Mouse (Mus musculus): Measurements from ENCODE around the gene E2f2. TPM values are rescaled to one million over a fixed set of nuclear protein-coding genes. Genes with fewer than 3 reads are reported as not detected.

E2f2 gene
- polyA plus RNA-seq, 1 experiment from 2014 or later: 5.7 TPM

DNA sequence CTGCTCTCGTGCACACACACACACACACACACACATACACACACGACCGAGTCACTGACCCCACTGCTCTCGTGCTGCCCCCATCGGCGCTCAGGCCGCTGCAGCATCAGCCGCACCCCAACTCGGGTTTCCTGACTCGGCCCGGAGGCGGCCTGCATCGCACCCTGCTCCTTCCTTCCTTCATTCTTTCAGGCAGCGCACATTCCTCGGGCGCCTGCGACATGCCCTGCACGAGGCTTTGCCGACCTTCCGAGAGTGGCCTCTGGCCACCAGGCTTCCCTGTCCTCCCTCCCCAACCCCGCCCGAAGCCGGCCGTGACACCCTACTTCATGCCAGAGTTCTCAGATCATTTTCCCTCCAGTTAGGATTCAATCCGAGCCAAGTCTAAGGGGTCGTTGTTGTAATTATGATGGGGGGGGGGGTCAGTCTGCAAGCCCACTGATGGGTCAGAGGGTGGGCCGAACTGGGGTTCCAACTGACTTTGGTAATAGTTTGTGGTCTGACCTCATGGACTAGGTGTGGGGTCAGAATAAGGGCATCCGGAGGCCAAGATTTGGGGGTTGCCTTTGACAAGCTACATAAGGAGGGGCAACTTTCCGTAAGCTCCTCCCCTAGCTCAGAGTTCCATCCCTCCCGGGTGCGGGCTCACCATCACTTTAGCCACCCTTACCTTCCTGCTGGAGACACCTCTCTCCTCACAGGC is 23.7 kb upstream of the E2f2 start:
- peaks cover 20% of the 10 kb centered on the region for H3K4me1 ChIP-seq (ENCODE audit: control insufficient read depth, insufficient read depth, low read length)
- H3K4me3 ChIP-seq (ENCODE audit: low read length): no peak overlapping the region; the same call in 1 of the 2 replicates
- no peaks in the 10 kb centered on the region for H3K27me3 ChIP-seq (ENCODE audit: control insufficient read depth, insufficient read depth, low read length)
- H3K9ac ChIP-seq (ENCODE audit: low read depth, low read length): peak overlapping the region; percentile 48; the same call in 1 of the 2 replicates
- no peaks in the 10 kb centered on the region for H3K9me3 ChIP-seq (ENCODE audit: control insufficient read depth, low read length)
- WGBS: 4% methylated on average over 30 of the region's 31 CpGs
- H3K4me2 ChIP-seq (replicated peaks; ENCODE audit: low read depth, low read length): peak overlapping the region; percentile 47
- ATAC-seq (ENCODE audit: low FRiP score, low TSS enrichment): peak; percentile 3; the same call in 1 of the 2 replicates
- H3K27ac ChIP-seq (ENCODE audit: low read depth, low read length): peak overlapping the region; percentile 100
- peaks cover 12% of the 10 kb centered on the region; the same call in 1 of the 2 replicates for H3K36me3 ChIP-seq (ENCODE audit: control insufficient read depth, insufficient read depth, low read length)

- Histone ChIP-seq H3K36me3 (ENCODE audit: control insufficient read depth, insufficient read depth, low read length) (peaks cover 12% of the 10 kb centered on the region; the same call in 1 of the 2 replicates), H3K27ac (ENCODE audit: low read depth, low read length) (peak overlapping the region; percentile 100), H3K27me3 (ENCODE audit: control insufficient read depth, insufficient read depth, low read length) (no peaks in the 10 kb centered on the region), H3K9me3 (ENCODE audit: control insufficient read depth, low read length) (no peaks in the 10 kb centered on the region), H3K4me3 (ENCODE audit: low read length) (no peak overlapping the region), H3K4me2 (replicated peaks; ENCODE audit: low read depth, low read length) (no peak overlapping the region), H3K9ac (ENCODE audit: low read depth, low read length) (no peak overlapping the region), H3K4me1 (ENCODE audit: control insufficient read depth, insufficient read depth, low read length) (peaks cover 20% of the 10 kb centered on the region)
- ATAC-seq (ENCODE audit: low FRiP score, low TSS enrichment): no peak
- WGBS: 76% methylated on average over 2 of the region's 2 CpGs
Measured at GRCm38 (mm10) chr4:136149045-136149379, 23.2 kb upstream of the E2f2 start.

- no peak overlapping the region for H3K9ac ChIP-seq (ENCODE audit: low read depth, low read length)
- H3K9me3 ChIP-seq (ENCODE audit: control insufficient read depth, low read length): no peaks in the 10 kb centered on the region
- no peak overlapping the region for H3K4me3 ChIP-seq (ENCODE audit: low read length)
- H3K4me1 ChIP-seq (ENCODE audit: control insufficient read depth, insufficient read depth, low read length): peaks cover 20% of the 10 kb centered on the region
- H3K27me3 ChIP-seq (ENCODE audit: control insufficient read depth, insufficient read depth, low read length): no peaks in the 10 kb centered on the region
- peaks cover 12% of the 10 kb centered on the region; the same call in 1 of the 2 replicates for H3K36me3 ChIP-seq (ENCODE audit: control insufficient read depth, insufficient read depth, low read length)
- no peak overlapping the region for H3K27ac ChIP-seq (ENCODE audit: low read depth, low read length)
- ATAC-seq (ENCODE audit: low FRiP score, low TSS enrichment): no peak
- WGBS: 47% methylated on average over 3 of the region's 3 CpGs
- no peak overlapping the region for H3K4me2 ChIP-seq (replicated peaks; ENCODE audit: low read depth, low read length)
Measured at GRCm38 (mm10) chr4:136149734-136150133, 22.5 kb upstream of the E2f2 start.

DNA sequence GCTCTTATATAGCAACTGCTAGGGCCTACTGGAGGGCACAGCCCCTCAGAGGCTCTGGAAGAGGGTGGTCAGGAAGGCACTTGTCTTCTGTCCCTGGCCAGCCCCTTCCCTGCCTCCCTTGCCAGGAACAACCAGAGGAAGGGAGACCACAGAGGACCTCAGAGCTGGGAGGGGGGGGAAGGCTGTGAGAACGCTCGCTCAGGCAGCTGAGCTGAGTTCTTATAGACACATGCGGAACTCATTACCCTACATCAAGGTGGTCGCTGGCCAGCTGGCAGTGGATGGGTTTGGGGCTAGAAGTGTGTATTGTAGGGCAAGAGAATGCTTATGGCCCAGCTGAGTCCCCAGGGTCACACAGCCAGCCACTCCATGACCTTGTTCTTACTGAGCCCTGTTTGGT is 21.6 kb upstream of the E2f2 start:
- Histone ChIP-seq H3K9ac (ENCODE audit: low read depth, low read length) (no peak overlapping the region), H3K9me3 (ENCODE audit: control insufficient read depth, low read length) (no peaks in the 10 kb centered on the region), H3K4me3 (ENCODE audit: low read length) (no peak overlapping the region), H3K36me3 (ENCODE audit: control insufficient read depth, insufficient read depth, low read length) (peaks cover 4% of the 10 kb centered on the region; the same call in 1 of the 2 replicates), H3K4me1 (ENCODE audit: control insufficient read depth, insufficient read depth, low read length) (peaks cover 20% of the 10 kb centered on the region), H3K27me3 (ENCODE audit: control insufficient read depth, insufficient read depth, low read length) (no peaks in the 10 kb centered on the region), H3K27ac (ENCODE audit: low read depth, low read length) (no peak overlapping the region), H3K4me2 (replicated peaks; ENCODE audit: low read depth, low read length) (no peak overlapping the region)
- WGBS: 72% methylated on average over 4 of the region's 4 CpGs
- no peak for ATAC-seq (ENCODE audit: low FRiP score, low TSS enrichment)

DNA sequence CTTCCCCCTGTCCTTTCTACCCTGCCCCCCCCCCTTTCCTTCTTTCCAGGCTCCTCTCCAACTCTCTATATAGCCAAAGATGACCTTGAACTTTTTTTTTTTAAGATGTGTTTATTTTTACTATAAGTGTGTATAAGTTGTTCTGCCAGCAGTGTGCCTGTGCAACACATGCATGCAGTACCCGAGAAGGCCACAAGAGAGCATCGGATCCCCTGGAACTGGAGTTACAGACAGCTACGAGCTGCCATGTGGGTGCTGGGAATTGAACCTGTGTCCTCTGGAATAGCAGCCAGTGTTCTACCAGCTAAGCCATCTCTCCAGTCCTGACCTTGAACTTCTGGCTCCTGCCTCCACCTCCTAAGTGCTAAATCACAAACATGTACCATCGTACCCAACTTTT is 19.4 kb upstream of the E2f2 start:
- 94% methylated on average over 4 of the region's 4 CpGs for WGBS
- H3K4me1 ChIP-seq (ENCODE audit: control insufficient read depth, insufficient read depth, low read length): peaks cover 9% of the 10 kb centered on the region
- no peaks in the 10 kb centered on the region for H3K27me3 ChIP-seq (ENCODE audit: control insufficient read depth, insufficient read depth, low read length)
- no peaks in the 10 kb centered on the region for H3K9me3 ChIP-seq (ENCODE audit: control insufficient read depth, low read length)
- H3K4me3 ChIP-seq (ENCODE audit: low read length): no peak overlapping the region
- H3K9ac ChIP-seq (ENCODE audit: low read depth, low read length): no peak overlapping the region
- H3K4me2 ChIP-seq (replicated peaks; ENCODE audit: low read depth, low read length): no peak overlapping the region
- H3K27ac ChIP-seq (ENCODE audit: low read depth, low read length): no peak overlapping the region
- H3K36me3 ChIP-seq (ENCODE audit: control insufficient read depth, insufficient read depth, low read length): no peaks in the 10 kb centered on the region
- ATAC-seq (ENCODE audit: low FRiP score, low TSS enrichment): no peak

- no peak overlapping the region for H3K9ac ChIP-seq (ENCODE audit: low read depth, low read length)
- ATAC-seq (ENCODE audit: low FRiP score, low TSS enrichment): no peak
- no peak overlapping the region for H3K4me3 ChIP-seq (ENCODE audit: low read length)
- H3K27me3 ChIP-seq (ENCODE audit: control insufficient read depth, insufficient read depth, low read length): no peaks in the 10 kb centered on the region
- H3K27ac ChIP-seq (ENCODE audit: low read depth, low read length): no peak overlapping the region
- H3K9me3 ChIP-seq (ENCODE audit: control insufficient read depth, low read length): no peaks in the 10 kb centered on the region
- no peaks in the 10 kb centered on the region for H3K36me3 ChIP-seq (ENCODE audit: control insufficient read depth, insufficient read depth, low read length)
- no peaks in the 10 kb centered on the region for H3K4me1 ChIP-seq (ENCODE audit: control insufficient read depth, insufficient read depth, low read length)
- WGBS: 68% methylated on average over 9 of the region's 9 CpGs
- H3K4me2 ChIP-seq (replicated peaks; ENCODE audit: low read depth, low read length): no peak overlapping the region
Measured at GRCm38 (mm10) chr4:136154462-136154861, 17.7 kb upstream of the E2f2 start.

GRCm38 (mm10) chr4:136158498-136158897 is 13.7 kb upstream of the E2f2 start:
- Histone ChIP-seq H3K27ac (ENCODE audit: low read depth, low read length) (no peak overlapping the region), H3K4me2 (replicated peaks; ENCODE audit: low read depth, low read length) (no peak overlapping the region), H3K27me3 (ENCODE audit: control insufficient read depth, insufficient read depth, low read length) (no peaks in the 10 kb centered on the region), H3K9me3 (ENCODE audit: control insufficient read depth, low read length) (no peaks in the 10 kb centered on the region), H3K4me1 (ENCODE audit: control insufficient read depth, insufficient read depth, low read length) (peaks cover 4% of the 10 kb centered on the region; the same call in 1 of the 2 replicates), H3K4me3 (ENCODE audit: low read length) (no peak overlapping the region), H3K36me3 (ENCODE audit: control insufficient read depth, insufficient read depth, low read length) (no peaks in the 10 kb centered on the region), H3K9ac (ENCODE audit: low read depth, low read length) (no peak overlapping the region)
- 80% methylated on average over 6 of the region's 6 CpGs for WGBS
- ATAC-seq (ENCODE audit: low FRiP score, low TSS enrichment): no peak

- Histone ChIP-seq H3K4me1 (ENCODE audit: control insufficient read depth, insufficient read depth, low read length) (peaks cover 4% of the 10 kb centered on the region; the same call in 1 of the 2 replicates), H3K36me3 (ENCODE audit: control insufficient read depth, insufficient read depth, low read length) (no peaks in the 10 kb centered on the region), H3K9ac (ENCODE audit: low read depth, low read length) (no peak overlapping the region), H3K9me3 (ENCODE audit: control insufficient read depth, low read length) (no peaks in the 10 kb centered on the region), H3K27me3 (ENCODE audit: control insufficient read depth, insufficient read depth, low read length) (no peaks in the 10 kb centered on the region), H3K27ac (ENCODE audit: low read depth, low read length) (no peak overlapping the region), H3K4me3 (ENCODE audit: low read length) (no peak overlapping the region), H3K4me2 (replicated peaks; ENCODE audit: low read depth, low read length) (no peak overlapping the region)
- WGBS: 19% methylated on average over 5 of the region's 5 CpGs
- ATAC-seq (ENCODE audit: low FRiP score, low TSS enrichment): peak; percentile 29
Measured at GRCm38 (mm10) chr4:136159802-136160397, 12.3 kb upstream of the E2f2 start.

GRCm38 (mm10) chr4:136163448-136163847 is 8.7 kb upstream of the E2f2 start:
- Histone ChIP-seq H3K9ac (ENCODE audit: low read depth, low read length) (no peak overlapping the region), H3K4me1 (ENCODE audit: control insufficient read depth, insufficient read depth, low read length) (peaks cover 4% of the 10 kb centered on the region; the same call in 1 of the 2 replicates), H3K4me3 (ENCODE audit: low read length) (no peak overlapping the region), H3K27me3 (ENCODE audit: control insufficient read depth, insufficient read depth, low read length) (no peaks in the 10 kb centered on the region), H3K4me2 (replicated peaks; ENCODE audit: low read depth, low read length) (no peak overlapping the region; the same call in 1 of the 2 replicates), H3K36me3 (ENCODE audit: control insufficient read depth, insufficient read depth, low read length) (no peaks in the 10 kb centered on the region), H3K27ac (ENCODE audit: low read depth, low read length) (no peak overlapping the region), H3K9me3 (ENCODE audit: control insufficient read depth, low read length) (no peaks in the 10 kb centered on the region)
- 2% methylated on average over 11 of the region's 11 CpGs for WGBS
- peak; percentile 61; the same call in 1 of the 2 replicates for ATAC-seq (ENCODE audit: low FRiP score, low TSS enrichment)

Data from kidney, embryonic 14.5 days (tissue).